Mouse (Mus musculus) gastrocnemius, adult 2 months (tissue): Measurements from ENCODE around the gene Myh9. TPM values are rescaled to one million over a fixed set of nuclear protein-coding genes. Genes with fewer than 3 reads are reported as not detected.
A peak's percentile ranks its signal among the peaks of the same experiment; 100 is the strongest.
"Not testable (repeated sequence)": the region's sequence is repeated elsewhere in the genome, so short reads cannot be mapped to it uniquely, and the experiment has no call there.

ENCODE experiments used
- DNase-seq: peaks from one replicate; pipeline ENCODE4 v3.0.0; 2022
- H3K27ac ChIP-seq: fragments of 200-600 bp; 2 replicates; pipeline ENCODE4 v1.8.1; 2022; ENCODE audit warnings: mild to moderate bottlenecking
- H3K4me3 ChIP-seq: fragments of 200-600 bp; 2 replicates; pipeline ENCODE4 v1.8.1; 2022; ENCODE audit warnings: mild to moderate bottlenecking, moderate library complexity
- CTCF ChIP-seq: fragments of 200-600 bp; IDR thresholded peaks from 2 replicates; pipeline ENCODE4 v1.8.1; 2022; ENCODE audit warnings: antibody characterized with exemption, mild to moderate bottlenecking, moderate library complexity
- intact Hi-C: fragments of 180-260 bp; cut with DNase I; formaldehyde crosslinking; loops from one replicate; pipeline ENCODE4 v1.15.1; 2025
- total RNA-seq, 2 experiments: library from RNA; stranded (reverse); gene quantifications; 2 replicates each; pipeline ENCODE4 v1.2.3; 2021

The Myh9 gene
- total RNA-seq, 2 experiments from 2014 or later = 37.4 to 57.4 TPM

GRCm38 (mm10) chr15:77756848-77757247 is 85.1 kb downstream of the Myh9 start, which contains the start of gene Apol8:
TSS of gene Apol8 (minus strand) at chr15:77757003.
- peak; percentile 87 for TF ChIP-seq CTCF
- Histone ChIP-seq H3K27ac (no peak within 1 kb of the TSS), H3K4me3 (no peak within 1 kb of the TSS)
- DNase-seq = peak; percentile 59
- intact Hi-C loops = no loop called here

DNA sequence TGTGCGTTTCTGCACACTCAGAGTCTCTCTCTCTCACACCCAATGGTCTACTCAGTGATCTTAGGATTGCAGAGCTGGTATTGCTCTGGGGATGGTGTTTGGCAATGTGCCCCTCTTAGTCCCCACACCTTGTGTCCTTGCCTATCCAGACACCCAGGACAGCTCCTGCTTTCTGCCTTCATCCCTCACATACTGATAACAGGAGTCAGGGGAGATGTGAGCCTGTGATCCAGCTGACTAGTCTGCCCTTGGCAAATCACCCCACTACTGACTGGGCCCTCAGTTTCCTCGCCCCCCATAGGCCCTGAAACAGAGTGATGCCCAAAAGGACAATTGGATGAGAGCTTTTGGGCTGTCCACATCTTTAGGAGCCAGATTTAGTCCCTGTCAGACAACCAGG is 85.9 kb downstream of the Myh9 start:
- DNase-seq = peak; percentile 11
- Histone ChIP-seq H3K27ac (no peak overlapping the region), H3K4me3 (no peak overlapping the region)
- intact Hi-C loops = no loop called here
- no peak for TF ChIP-seq CTCF

- no peak for DNase-seq
- TF ChIP-seq CTCF = no peak
- Histone ChIP-seq H3K4me3 (no peak overlapping the region), H3K27ac (no peak overlapping the region)
- intact Hi-C loops = no loop called here
These were observed 86.8 kb downstream of the Myh9 start for GRCm38 (mm10) chr15:77755132-77755531.

GRCm38 (mm10) chr15:77752443-77752842 is 89.5 kb downstream of the Myh9 start:
- TF ChIP-seq CTCF = no peak
- intact Hi-C loops = no loop called here
- no peak overlapping the region for H3K27ac ChIP-seq
- no peak for DNase-seq
- no peak overlapping the region for H3K4me3 ChIP-seq

DNA sequence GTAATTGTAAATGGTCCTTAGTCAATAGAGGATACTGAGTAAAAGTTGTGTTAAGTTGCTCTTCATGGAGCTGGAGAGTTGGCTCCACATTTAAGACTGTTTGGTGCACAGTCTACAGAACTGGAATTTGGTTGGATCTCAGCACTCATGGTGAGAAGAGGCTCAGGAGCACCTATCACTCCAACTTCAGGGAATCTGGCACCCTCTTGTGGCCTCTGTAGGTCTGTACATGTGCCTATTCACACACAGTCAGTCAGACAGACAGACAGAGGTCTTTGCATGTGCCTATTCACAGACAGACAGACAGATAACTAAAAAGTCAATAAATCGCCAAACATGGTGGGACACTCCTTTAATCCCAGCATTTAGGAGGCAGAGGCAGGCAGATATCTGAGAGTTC is 91.5 kb downstream of the Myh9 start:
- intact Hi-C loops = no loop called here
- Histone ChIP-seq H3K4me3 (no peak overlapping the region), H3K27ac (no peak overlapping the region)
- no peak for DNase-seq
- TF ChIP-seq CTCF = peak; percentile 72

GRCm38 (mm10) chr15:77749717-77750116 is 92.3 kb downstream of the Myh9 start:
- DNase-seq = no peak
- no peak overlapping the region for H3K27ac ChIP-seq
- H3K4me3 ChIP-seq = no peak overlapping the region
- intact Hi-C loops = no loop called here
- no peak for TF ChIP-seq CTCF

DNA sequence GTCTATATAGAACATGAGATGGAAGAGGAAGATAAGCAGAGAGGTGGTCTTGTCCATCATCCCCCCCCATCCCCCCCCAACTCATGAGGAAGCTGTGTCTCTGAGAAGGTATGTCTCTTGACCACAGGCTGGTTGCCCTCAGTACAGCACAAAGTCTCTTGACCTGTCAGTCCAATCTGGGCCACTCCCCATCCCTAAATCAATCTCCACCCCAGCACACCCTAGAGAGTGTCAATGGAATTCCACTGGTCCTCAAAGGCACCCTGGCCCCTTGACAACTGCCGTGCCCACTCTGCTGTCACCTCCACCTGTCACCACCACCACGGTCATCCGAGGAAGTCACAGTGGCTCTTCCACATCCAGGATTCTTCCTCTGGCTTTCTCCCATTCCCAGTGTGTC is 93.6 kb downstream of the Myh9 start:
- DNase-seq = no peak
- TF ChIP-seq CTCF = no peak
- intact Hi-C loops = no loop called here
- Histone ChIP-seq H3K4me3 (no peak overlapping the region), H3K27ac (no peak overlapping the region)

DNA sequence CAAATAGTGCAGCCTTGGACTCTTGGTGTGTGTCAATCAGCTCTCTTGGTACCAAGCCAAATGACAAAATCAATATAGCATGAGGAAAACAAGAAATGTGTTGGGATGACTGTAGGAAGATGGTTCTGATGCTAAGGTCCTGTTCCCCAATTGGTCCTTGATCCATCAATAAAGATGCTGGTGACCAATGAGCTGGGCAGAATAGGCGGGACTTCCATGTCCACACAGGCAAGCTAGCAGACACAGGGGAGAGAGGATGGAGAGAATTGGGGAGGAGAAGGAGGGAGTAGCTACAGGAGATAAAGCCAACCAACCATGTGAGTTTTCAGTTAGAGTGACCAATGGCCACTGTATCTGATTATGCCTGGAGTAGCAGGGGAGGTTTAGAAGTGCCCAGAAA is 95.6 kb downstream of the Myh9 start:
- Histone ChIP-seq H3K4me3 (no peak overlapping the region), H3K27ac (no peak overlapping the region)
- TF ChIP-seq CTCF = no peak
- intact Hi-C loops = no loop called here
- DNase-seq = no peak

DNA sequence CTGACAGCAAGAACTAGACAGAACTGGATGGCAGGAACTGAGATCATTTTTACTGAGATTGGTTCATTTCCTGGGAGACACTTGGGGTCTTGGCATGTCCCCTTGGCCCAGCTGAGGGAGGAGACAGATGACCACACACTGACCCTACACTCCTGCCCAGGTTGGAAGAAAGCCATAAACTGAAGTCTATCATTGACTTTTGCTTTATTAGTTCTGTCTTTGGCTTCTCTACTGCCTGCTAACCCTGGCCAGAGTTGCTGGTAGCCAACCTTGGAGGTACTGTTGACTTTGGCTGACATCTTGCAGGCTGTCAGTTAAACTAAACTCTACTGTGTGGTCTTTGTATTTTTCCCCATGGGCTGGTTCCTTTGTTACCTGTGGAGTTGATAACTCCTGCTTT is 96.9 kb downstream of the Myh9 start:
- TF ChIP-seq CTCF = no peak
- no peak for DNase-seq
- Histone ChIP-seq H3K4me3 (no peak overlapping the region), H3K27ac (no peak overlapping the region)
- intact Hi-C loops = no loop called here

DNA sequence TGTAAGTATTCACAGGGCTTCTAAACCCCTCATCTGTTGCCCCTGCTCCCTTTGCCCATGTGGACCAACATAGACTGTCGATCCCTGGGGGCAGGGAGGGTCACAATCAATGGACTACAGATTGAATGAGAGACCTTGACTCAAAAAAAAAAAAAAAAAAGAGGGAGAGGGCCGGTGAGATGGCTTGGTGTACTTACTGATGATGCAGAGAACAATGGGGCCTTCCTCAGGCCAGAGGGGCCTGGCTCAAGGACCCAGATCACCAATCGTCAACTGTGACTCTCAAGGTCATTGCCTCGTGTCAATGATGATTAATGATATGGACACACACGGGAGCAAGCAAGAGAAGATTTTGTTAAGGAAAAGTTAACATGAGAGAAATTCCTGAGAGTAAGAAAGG is 97.3 kb downstream of the Myh9 start:
- DNase-seq = no peak
- no peak overlapping the region for H3K27ac ChIP-seq
- TF ChIP-seq CTCF = no peak
- intact Hi-C loops = no loop called here
- H3K4me3 ChIP-seq = no peak overlapping the region

DNA sequence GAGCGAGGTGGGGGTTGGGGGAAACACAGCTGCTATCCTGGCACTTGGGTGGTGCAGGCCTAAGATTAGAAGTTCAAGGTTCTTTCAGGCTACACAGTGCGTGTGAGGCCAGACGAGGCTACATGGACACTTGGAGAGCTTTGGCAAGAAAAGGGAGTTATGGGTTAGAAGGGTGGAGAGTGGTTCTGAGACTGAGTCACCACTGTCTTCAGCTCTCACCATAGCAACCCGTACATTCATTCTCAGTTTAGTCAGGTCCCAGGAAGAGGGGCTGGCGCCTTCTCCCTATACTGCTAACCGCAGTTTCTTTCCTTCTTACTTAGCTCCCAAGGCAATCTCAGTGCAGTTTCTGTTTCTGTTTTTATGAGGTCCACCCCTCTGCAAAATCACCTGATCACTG is 100.4 kb downstream of the Myh9 start:
- H3K4me3 ChIP-seq, H3K27ac ChIP-seq, DNase-seq, intact Hi-C loops: not testable (repeated sequence)

GRCm38 (mm10) chr15:77740511-77741297 is 101.3 kb downstream of the Myh9 start:
- no peak for DNase-seq
- no peak overlapping the region for H3K4me3 ChIP-seq
- TF ChIP-seq CTCF = peak; percentile 43
- intact Hi-C loops = no loop called here
- H3K27ac ChIP-seq = no peak overlapping the region

GRCm38 (mm10) chr15:77733903-77734302 is 108.1 kb downstream of the Myh9 start:
- H3K4me3 ChIP-seq, intact Hi-C loops, DNase-seq, H3K27ac ChIP-seq: not testable (repeated sequence)

GRCm38 (mm10) chr15:77733380-77733779 is 108.6 kb downstream of the Myh9 start:
- H3K4me3 ChIP-seq, H3K27ac ChIP-seq, intact Hi-C loops, DNase-seq: not testable (repeated sequence)

GRCm38 (mm10) chr15:77732851-77733250 is 109.1 kb downstream of the Myh9 start:
- intact Hi-C loops, H3K27ac ChIP-seq, DNase-seq, H3K4me3 ChIP-seq: not testable (repeated sequence)
